Mouse (Mus musculus) MEL (cell line): ENCODE data around the gene Nrarp.

Experiments
- CTCF ChIP-seq, 3 experiments: IDR thresholded peaks in 2 of 3; conservative IDR thresholded peaks in 1 of 3; 2 replicates each; pipeline ENCODE4 v1.5.1; 2011 to 2012; ENCODE audit warnings: low read length in 3 of 3, low read depth in 2 of 3, mild to moderate bottlenecking in 2 of 3, improper control_type of control experiment in 1 of 3, inconsistent platforms in 1 of 3, mixed read lengths in 1 of 3, moderate library complexity in 1 of 3; ENCODE audit not compliant: control insufficient read depth in 1 of 3, insufficient read depth in 1 of 3, poor library complexity in 1 of 3, severe bottlenecking in 1 of 3
- HCFC1 ChIP-seq: IDR thresholded peaks from 2 replicates; pipeline ENCODE4 v1.6.1; 2012; ENCODE audit warnings: low read depth, mild to moderate bottlenecking, inconsistent platforms, low read length, improper control_type of control experiment, moderate library complexity
- MAFK ChIP-seq: IDR thresholded peaks from 2 replicates; pipeline ENCODE4 v1.6.1; 2011; ENCODE audit warnings: low read depth, mild to moderate bottlenecking, low read length, improper control_type of control experiment, borderline replicate concordance
- POLR2A ChIP-seq, 2 experiments: IDR thresholded peaks; 2 replicates each; pipeline ENCODE4 v1.6.1; 2011 to 2012; ENCODE audit warnings: low read length in 2 of 2, mild to moderate bottlenecking in 2 of 2, control low read depth in 1 of 2, improper control_type of control experiment in 1 of 2, low read depth in 1 of 2, moderate library complexity in 1 of 2; ENCODE audit not compliant: control insufficient read depth in 1 of 2, insufficient read depth in 1 of 2, poor library complexity in 1 of 2
- POLR2AphosphoS5 ChIP-seq: IDR thresholded peaks from 2 replicates; pipeline ENCODE4 v1.6.1; 2012; ENCODE audit warnings: low read depth, borderline replicate concordance, mild to moderate bottlenecking, inconsistent platforms, low read length, moderate library complexity, mixed read lengths

GRCm38 (mm10) chr2:25151280-25151956 lies 29.1 kb upstream of the Nrarp start:
- TF ChIP-seq POLR2A (IDR thresholded peaks at IDR 0.05; ENCODE audit: control insufficient read depth in 1 of 2, insufficient read depth in 1 of 2, low read depth in 1 of 2, low read length in 2 of 2, poor library complexity in 1 of 2) (no peak), POLR2AphosphoS5 (no peak), MAFK (no peak), HCFC1 (no peak), CTCF (IDR thresholded peaks at IDR 0.05 in 2 of 3, conservative IDR thresholded peaks at IDR 0.05 in 1 of 3; ENCODE audit: control insufficient read depth in 1 of 3, insufficient read depth in 1 of 3, low read depth in 2 of 3, low read length in 3 of 3, poor library complexity in 1 of 3, severe bottlenecking in 1 of 3) (no peak)
